Mouse (Mus musculus): ENCODE measurements around the gene Setd7.

Gene Setd7

GRCm38 (mm10) chr3:51468530-51468929, 92.1 kb downstream of the Setd7 start:
- no peak for DNase-seq (ENCODE audit: low spot score in 2 of 2)
